Mouse (Mus musculus) CD8-positive naive resting alpha-beta T cell, adult 2 months (primary cell): ENCODE data around the gene Tmem255b.
A peak's percentile ranks its signal among the peaks of the same experiment; 100 is the strongest.

ENCODE experiments used
- DNase-seq, 2 experiments: peaks; one replicate each; pipeline ENCODE4 v3.0.0; 2022; ENCODE audit warnings: low read depth in 2 of 2, low spot score in 2 of 2

Tmem255b gene

GRCm38 (mm10) chr8:13491491-13492010 is 56.6 kb downstream of the Tmem255b start:
- no peak for DNase-seq

GRCm38 (mm10) chr8:13492198-13492995 is 57.4 kb downstream of the Tmem255b start:
- no peak for DNase-seq

GRCm38 (mm10) chr8:13493011-13493410 is 58.0 kb downstream of the Tmem255b start:
- DNase-seq, result no peak

GRCm38 (mm10) chr8:13493858-13494631 is 59.1 kb downstream of the Tmem255b start, which contains the start of gene Gas6:
Gene Gas6 (minus strand): TSS chr8:13494490.
- peak in 1 of 2 experiments; percentile 3 for DNase-seq

GRCm38 (mm10) chr8:13501221-13501620 is 66.2 kb downstream of the Tmem255b start:
- DNase-seq, result no peak

GRCm38 (mm10) chr8:13503936-13504606 is 69.1 kb downstream of the Tmem255b start:
- no peak for DNase-seq

- no peak for DNase-seq
Measured at GRCm38 (mm10) chr8:13504894-13505674, 70.1 kb downstream of the Tmem255b start.

GRCm38 (mm10) chr8:13506849-13507248 is 71.9 kb downstream of the Tmem255b start:
- DNase-seq, result no peak

- no peak for DNase-seq
Measured at GRCm38 (mm10) chr8:13507284-13507937, 72.4 kb downstream of the Tmem255b start.

- DNase-seq, result no peak
Measured at GRCm38 (mm10) chr8:13512016-13512415, 77.0 kb downstream of the Tmem255b start.

- no peak for DNase-seq
Measured at GRCm38 (mm10) chr8:13512677-13513076, 77.7 kb downstream of the Tmem255b start.

- no peak for DNase-seq
Measured at GRCm38 (mm10) chr8:13513556-13514370, 78.8 kb downstream of the Tmem255b start.

- no peak for DNase-seq
Measured at GRCm38 (mm10) chr8:13516011-13516442, 81.0 kb downstream of the Tmem255b start.

- no peak for DNase-seq
Measured at GRCm38 (mm10) chr8:13516728-13517127, 81.7 kb downstream of the Tmem255b start.

GRCm38 (mm10) chr8:13517284-13517781 is 82.3 kb downstream of the Tmem255b start:
- DNase-seq, result no peak
